Mouse (Mus musculus) bone marrow, adult 2 months (tissue): ENCODE results near the gene T2.

Source experiments
- CTCF ChIP-seq: fragments of 200-500 bp; IDR thresholded peaks from 2 replicates; pipeline ENCODE4 v1.5.1; 2011; ENCODE audit warnings: low read length, control low read depth; ENCODE audit not compliant: control insufficient read depth, insufficient read depth
- POLR2A ChIP-seq: fragments of 200-500 bp; IDR thresholded peaks from 2 replicates; pipeline ENCODE4 v1.6.1; 2011; ENCODE audit warnings: low read depth, mild to moderate bottlenecking, control low read depth, low read length, borderline replicate concordance; ENCODE audit not compliant: control insufficient read depth

DNA sequence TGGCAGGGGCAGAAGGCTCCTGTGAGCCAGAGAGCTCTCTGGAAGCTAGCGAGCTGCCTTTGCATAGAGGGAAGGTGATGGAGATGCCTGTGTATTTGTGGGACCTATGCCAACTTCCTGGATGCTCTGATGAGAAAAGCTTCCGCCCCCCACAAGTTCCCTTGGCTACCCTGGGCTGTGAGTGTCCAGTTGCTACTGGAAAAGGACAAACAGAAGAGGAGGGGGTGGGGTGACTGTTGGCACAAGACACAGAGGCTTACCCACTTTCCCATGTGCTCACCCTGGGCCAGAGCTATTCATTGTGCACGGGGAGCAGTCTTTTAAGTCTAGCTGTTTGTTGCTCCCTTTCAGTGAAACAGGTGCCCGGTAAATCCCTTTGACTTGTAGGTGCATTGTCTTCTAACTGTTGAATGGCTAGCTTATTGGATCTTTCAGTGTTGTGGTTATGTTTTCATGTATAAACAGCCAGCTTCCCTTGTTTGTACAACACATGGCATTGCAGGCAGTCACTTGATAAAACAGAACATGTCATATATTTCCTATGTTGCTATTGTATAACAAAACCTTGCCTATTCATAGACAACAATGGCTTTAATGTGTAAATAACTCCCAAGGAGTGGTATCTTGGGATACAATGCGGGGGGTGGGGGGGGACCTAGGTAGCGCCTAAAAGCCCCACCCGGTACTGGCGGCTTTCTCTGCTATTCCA lies 16.0 kb upstream of the T2 start:
- TF ChIP-seq CTCF = no peak
- TF ChIP-seq POLR2A = no peak
